ENCODE assay signal across 20 mouse cellular contexts in the genomic region with DNA sequence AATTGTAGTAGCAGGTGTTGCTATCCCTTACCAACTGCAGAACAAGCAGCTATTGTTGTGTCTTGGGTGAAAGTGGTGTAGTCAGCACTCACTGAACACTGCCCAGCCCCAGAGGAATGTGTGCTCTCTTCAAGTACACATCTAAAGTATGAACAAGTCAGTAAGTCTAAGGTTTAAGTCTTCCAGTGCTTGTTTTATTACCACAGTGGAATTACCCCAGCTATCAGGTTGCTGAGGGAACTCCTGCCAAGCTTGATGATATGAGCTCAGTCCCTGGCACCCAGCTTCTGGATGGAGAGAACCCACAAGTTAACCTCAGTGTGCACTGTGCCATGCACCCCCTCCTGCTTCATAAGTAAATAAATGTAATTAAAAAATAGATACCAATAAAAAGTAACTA. TPM values are rescaled to one million over a fixed set of nuclear protein-coding genes. Genes with fewer than 3 reads are reported as not detected.
DNase-seq lines count a peak whose midpoint lies in the region; ATAC-seq and TF ChIP-seq lines count a peak whose summit lies in the region.
"Had no signal": no experiment of that assay in that cellular context is flagged by ENCODE, and none has a peak within 500 bp of the region (broad histone marks: within the 10 kb centered on the region; RNA-seq: fewer than 3 reads in every experiment).

No protein-coding gene starts in this region.

- H3K4me3 ChIP-seq in heart, embryonic 12.5 days, result no peak overlapping the region
- H3K4me3 ChIP-seq in heart, embryonic 14.5 days (ENCODE audit: control insufficient read depth in 1 of 2, insufficient read depth in 1 of 2, low read depth in 1 of 2, low read length in 2 of 2), result no peak overlapping the region
- no peak overlapping the region for H3K4me3 ChIP-seq in intestine, postnatal 0 days (ENCODE audit: low read depth, low read length)
- H3K4me3 ChIP-seq: hindbrain, embryonic 13.5 days; limb, embryonic 12.5 days; liver, embryonic 12.5 days; lung, embryonic 15.5 days; myocyte had no signal

- intact Hi-C loops in heart, postnatal 36 days (cut with DNase I), result no loop called here

- no peaks in the 10 kb centered on the region for H3K27me3 ChIP-seq in heart, embryonic 12.5 days (replicated peaks)
- no peaks in the 10 kb centered on the region for H3K27me3 ChIP-seq in heart, embryonic 14.5 days (ENCODE audit: control insufficient read depth, insufficient read depth, low read length)
- no peaks in the 10 kb centered on the region for H3K27me3 ChIP-seq in intestine, postnatal 0 days (replicated peaks; ENCODE audit: control insufficient read depth, insufficient read depth, low read length)
- H3K27me3 ChIP-seq: hindbrain, embryonic 13.5 days; limb, embryonic 12.5 days; liver, embryonic 12.5 days; lung, embryonic 15.5 days had no signal

- H3K9ac ChIP-seq in heart, embryonic 12.5 days, result no peak overlapping the region
- no peak overlapping the region for H3K9ac ChIP-seq in heart, embryonic 14.5 days (ENCODE audit: low read length)
- no peak overlapping the region for H3K9ac ChIP-seq in intestine, postnatal 0 days (ENCODE audit: low read depth, low read length)
- H3K9ac ChIP-seq: hindbrain, embryonic 13.5 days; limb, embryonic 12.5 days; liver, embryonic 12.5 days; lung, embryonic 15.5 days had no signal

- no peak for ATAC-seq in heart, embryonic 12.5 days (ENCODE audit: insufficient number of reproducible peaks, low FRiP score)
- 0 out of 2 replicates have a peak, but pooled peaks have one; percentile 54 for ATAC-seq in heart, embryonic 14.5 days (ENCODE audit: insufficient number of reproducible peaks, insufficient read depth, low FRiP score, low read depth)
- ATAC-seq in intestine, postnatal 0 days, result peak; percentile 66
- ATAC-seq: liver, embryonic 12.5 days had no signal

- no peaks in the 10 kb centered on the region for H3K9me3 ChIP-seq in heart, embryonic 12.5 days (replicated peaks)
- no peaks in the 10 kb centered on the region for H3K9me3 ChIP-seq in heart, embryonic 14.5 days (ENCODE audit: control insufficient read depth, low read length)
- H3K9me3 ChIP-seq in intestine, postnatal 0 days (ENCODE audit: control insufficient read depth), result no peaks in the 10 kb centered on the region
- H3K9me3 ChIP-seq: hindbrain, embryonic 13.5 days; limb, embryonic 12.5 days; liver, embryonic 12.5 days; lung, embryonic 15.5 days had no signal

- peak overlapping the region; percentile 43; the same call in 1 of the 2 replicates for H3K27ac ChIP-seq in heart, embryonic 12.5 days (ENCODE audit: poor library complexity, severe bottlenecking)
- peak overlapping the region; percentile 59 to 69 for H3K27ac ChIP-seq in heart, embryonic 14.5 days (replicated peaks in 1 of 2; ENCODE audit: control insufficient read depth in 1 of 2, insufficient read depth in 1 of 2, low read depth in 2 of 2, low read length in 2 of 2)
- H3K27ac ChIP-seq in intestine, postnatal 0 days (ENCODE audit: low read depth, low read length), result no peak overlapping the region
- H3K27ac ChIP-seq: hindbrain, embryonic 13.5 days; limb, embryonic 12.5 days; liver, embryonic 12.5 days; lung, embryonic 15.5 days had no signal

- H3K4me2 ChIP-seq in heart, embryonic 12.5 days, result no peak overlapping the region
- H3K4me2 ChIP-seq in heart, embryonic 14.5 days (ENCODE audit: low read length), result no peak overlapping the region
- no peak overlapping the region for H3K4me2 ChIP-seq in intestine, postnatal 0 days (replicated peaks; ENCODE audit: low read depth)
- H3K4me2 ChIP-seq: hindbrain, embryonic 13.5 days; limb, embryonic 12.5 days; liver, embryonic 12.5 days; lung, embryonic 15.5 days had no signal

- no peak for TF ChIP-seq CTCF in intestine, postnatal 0 days (IDR thresholded peaks at IDR 0.05; ENCODE audit: low read depth)

- no peak for DNase-seq in heart, postnatal 36 days
- peak; percentile 20 to 42 for DNase-seq in gastrocnemius, adult 8-10 months (ENCODE audit: low spot score in 2 of 2)
- DNase-seq in urinary bladder, adult 18-20 months (ENCODE audit: low spot score in 2 of 2), result no peak
- no peak for DNase-seq in c-Kit-positive CD71-positive TER-119-positive erythroid progenitor cells, embryonic 14.5 days (ENCODE audit: low spot score)
- DNase-seq: adrenal gland, postnatal 36 days; B cell, adult 2 months; cerebellum, postnatal 25 days; embryo, embryonic 11 days; midbrain, embryonic 14.5 days; spleen, adult 18-20 months; thymus, adult 18-20 months; thymus, postnatal 4 days had no signal

- H3K36me3 ChIP-seq in heart, embryonic 12.5 days, result peaks cover 68% of the 10 kb centered on the region
- peaks cover 83% of the 10 kb centered on the region for H3K36me3 ChIP-seq in heart, embryonic 14.5 days (ENCODE audit: control insufficient read depth, insufficient read depth, low read length)
- H3K36me3 ChIP-seq in intestine, postnatal 0 days (ENCODE audit: control insufficient read depth, insufficient read depth), result peaks cover 61% of the 10 kb centered on the region

- H3K4me1 ChIP-seq in heart, embryonic 12.5 days (replicated peaks), result no peaks in the 10 kb centered on the region
- H3K4me1 ChIP-seq in heart, embryonic 14.5 days (ENCODE audit: control insufficient read depth in 2 of 2, insufficient read depth in 2 of 2, low read length in 2 of 2), result peaks cover 0 to 3% of the 10 kb centered on the region in 2 experiments; a peak in 2 of 4 replicates
- no peaks in the 10 kb centered on the region for H3K4me1 ChIP-seq in intestine, postnatal 0 days (replicated peaks; ENCODE audit: control insufficient read depth, insufficient read depth, low read length)
- H3K4me1 ChIP-seq: hindbrain, embryonic 13.5 days; limb, embryonic 12.5 days; liver, embryonic 12.5 days; lung, embryonic 15.5 days had no signal

RNA-seq across cellular contexts. Expression of gene Shprh, which starts 23.3 kb away (rescaled TPM):
- polyA plus RNA-seq in heart, embryonic 12.5 days (2016; fragmentation: Nextera tagmentation; extraction: Ambion mirVana), result 15.9 TPM in 2 replicates
- total RNA-seq in heart, postnatal 36 days (2021), result 10 to 100 TPM; 12.8 to 16.3 TPM
- total RNA-seq in gastrocnemius, adult 8-10 months (2022), result 1 to 10 TPM; 6.7 to 9.5 (median 7.9) TPM
- 13.9 and 15.6 TPM in 2 replicates for polyA plus RNA-seq in heart, embryonic 14.5 days (2014; fragmentation: Nextera tagmentation; extraction: Ambion mirVana)
- polyA plus RNA-seq in intestine, postnatal 0 days (2015; fragmentation: Nextera tagmentation; extraction: Ambion mirVana), result 4.4 and 4.9 TPM in 2 replicates

Comparison
In these comparisons a context has a peak if more than half of its experiments do, and no peak if none do; other contexts are left out.
1. DNase-seq: peak in gastrocnemius, adult 8-10 months (2 of 2); none in heart, postnatal 36 days (0 of 2), urinary bladder, adult 18-20 months (0 of 2) and c-Kit-positive CD71-positive TER-119-positive erythroid progenitor cells, embryonic 14.5 days (single experiment).